Mouse (Mus musculus) small intestine, adult 2 months (tissue): Measurements from ENCODE around the gene Ugt1a1. TPM values are rescaled to one million over a fixed set of nuclear protein-coding genes. Genes with fewer than 3 reads are reported as not detected.

Source experiments
- H3K27ac ChIP-seq: fragments of 200-500 bp; 2 replicates; pipeline ENCODE4 v1.5.1; 2012; ENCODE audit warnings: low read depth, low read length, control low read depth, inconsistent platforms; ENCODE audit not compliant: insufficient read depth
- H3K27me3 ChIP-seq: fragments of 200-500 bp; 2 replicates; pipeline ENCODE4 v1.6.1; 2012; ENCODE audit warnings: mild to moderate bottlenecking, moderate library complexity, low read length, inconsistent platforms; ENCODE audit not compliant: control insufficient read depth, insufficient read depth
- H3K36me3 ChIP-seq: fragments of 200-500 bp; 2 replicates; pipeline ENCODE4 v1.6.1; 2012; ENCODE audit warnings: mild to moderate bottlenecking, low read length, control low read depth, inconsistent platforms; ENCODE audit not compliant: control insufficient read depth, insufficient read depth
- H3K4me1 ChIP-seq: fragments of 200-500 bp; 2 replicates; pipeline ENCODE4 v1.6.1; 2012; ENCODE audit warnings: low read length, inconsistent platforms, mixed read lengths; ENCODE audit not compliant: control insufficient read depth, insufficient read depth, insufficient read length
- H3K4me3 ChIP-seq: fragments of 200-500 bp; 2 replicates; pipeline ENCODE4 v1.5.1; 2012; ENCODE audit warnings: low read depth, mild to moderate bottlenecking, control low read depth, inconsistent platforms, low read length, moderate library complexity
- CTCF ChIP-seq: fragments of 200-500 bp; IDR thresholded peaks from 2 replicates; pipeline ENCODE4 v1.5.1; 2012; ENCODE audit warnings: low read depth, mild to moderate bottlenecking, control low read depth, inconsistent platforms, low read length, moderate library complexity, mixed read lengths; ENCODE audit not compliant: insufficient replicate concordance, insufficient read length; ENCODE audit errors: extremely low read depth
- POLR2A ChIP-seq: fragments of 200-500 bp; IDR thresholded peaks from 2 replicates; pipeline ENCODE4 v1.6.1; 2012; ENCODE audit warnings: low read depth, mild to moderate bottlenecking, control low read depth, inconsistent platforms, low read length, moderate library complexity
- WGBS: fragments of 180-500 bp; shearing (Covaris S2); methylation state at CpG from one replicate; pipeline ENCODE4 v1.1.7; 2018; 5-methylcytosine and 5-hydroxymethylcytosine counted together
- polyA plus RNA-seq: library from polyadenylated mRNA; depleted of rRNA; stranded (reverse); fragments of >200 nt; gene quantifications from 2 replicates; pipeline ENCODE4 v1.2.3, GENCODE M21; 2012

Gene Ugt1a1
- polyA plus RNA-seq, 1 experiment = 88.2 TPM

GRCm38 (mm10) chr1:88254793-88255465 lies 43.2 kb downstream of the Ugt1a1 start:
- peaks cover 2% of the 10 kb centered on the region; the same call in 1 of the 2 replicates for H3K36me3 ChIP-seq
- no peak overlapping the region for H3K4me3 ChIP-seq
- H3K27ac ChIP-seq = no peak overlapping the region
- no peaks in the 10 kb centered on the region for H3K27me3 ChIP-seq
- TF ChIP-seq CTCF = no peak
- no peak for TF ChIP-seq POLR2A
- WGBS = 83% methylated on average over 12 of the region's 12 CpGs
- H3K4me1 ChIP-seq = peaks cover 15% of the 10 kb centered on the region

GRCm38 (mm10) chr1:88255466-88255857 lies 43.7 kb downstream of the Ugt1a1 start:
- Histone ChIP-seq H3K4me1 (peaks cover 19% of the 10 kb centered on the region), H3K27ac (no peak overlapping the region), H3K36me3 (peaks cover 2% of the 10 kb centered on the region; the same call in 1 of the 2 replicates), H3K4me3 (no peak overlapping the region), H3K27me3 (no peaks in the 10 kb centered on the region)
- TF ChIP-seq POLR2A (no peak), CTCF (no peak)
- WGBS = 63% methylated on average over 2 of the region's 2 CpGs

GRCm38 (mm10) chr1:88255989-88256754 lies 44.4 kb downstream of the Ugt1a1 start:
- Histone ChIP-seq H3K27ac (no peak overlapping the region), H3K27me3 (no peaks in the 10 kb centered on the region), H3K4me3 (no peak overlapping the region), H3K4me1 (peaks cover 19% of the 10 kb centered on the region), H3K36me3 (peaks cover 5% of the 10 kb centered on the region)
- no peak for TF ChIP-seq CTCF
- TF ChIP-seq POLR2A = no peak
- 82% methylated on average over 13 of the region's 13 CpGs for WGBS

DNA sequence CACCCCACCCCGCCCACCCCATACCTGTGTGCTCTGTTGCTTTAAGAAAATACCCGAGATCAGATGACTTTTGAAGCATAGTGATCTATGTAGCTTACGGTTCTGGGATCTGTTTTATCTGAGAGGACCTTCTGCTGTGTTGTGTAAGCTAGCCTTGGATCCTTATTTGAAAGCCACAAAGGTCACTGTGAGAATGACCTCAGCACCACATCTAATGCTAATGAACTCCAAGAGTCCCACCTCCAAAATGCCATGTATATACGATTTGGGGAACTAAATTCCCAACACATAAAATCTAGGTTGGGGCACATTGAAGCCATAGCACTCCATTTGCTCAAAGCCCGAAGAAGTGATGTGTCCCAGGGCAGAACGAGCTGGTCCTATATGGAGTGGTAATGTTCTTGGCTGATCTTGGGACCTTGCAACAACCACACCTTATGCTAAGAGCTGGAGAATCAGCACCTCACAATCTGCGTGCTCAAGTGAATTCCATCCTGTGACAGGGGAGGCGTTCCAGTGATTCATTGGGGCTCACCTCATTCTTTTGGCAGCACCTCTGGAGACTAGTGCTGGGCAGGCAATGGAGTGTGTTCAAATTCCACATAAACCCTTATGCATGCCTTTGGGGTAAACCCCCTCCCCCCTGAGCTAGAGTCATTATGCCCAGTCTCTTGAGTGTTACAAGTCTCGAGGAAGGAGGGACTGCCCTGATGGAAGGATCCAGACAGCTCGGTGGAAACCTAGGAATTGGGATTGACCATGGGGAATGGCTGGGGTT lies 45.3 kb downstream of the Ugt1a1 start:
- Histone ChIP-seq H3K27ac (no peak overlapping the region), H3K27me3 (no peaks in the 10 kb centered on the region), H3K36me3 (peaks cover 14% of the 10 kb centered on the region), H3K4me1 (peaks cover 19% of the 10 kb centered on the region), H3K4me3 (no peak overlapping the region)
- no peak for TF ChIP-seq POLR2A
- no peak for TF ChIP-seq CTCF
- 71% methylated on average over 10 of the region's 10 CpGs for WGBS

GRCm38 (mm10) chr1:88257681-88258080 lies 45.9 kb downstream of the Ugt1a1 start:
- Histone ChIP-seq H3K36me3 (peaks cover 20% of the 10 kb centered on the region), H3K27ac (no peak overlapping the region), H3K27me3 (no peaks in the 10 kb centered on the region), H3K4me3 (no peak overlapping the region), H3K4me1 (peaks cover 19% of the 10 kb centered on the region)
- TF ChIP-seq POLR2A (no peak), CTCF (no peak)
- 83% methylated on average over 6 of the region's 6 CpGs for WGBS

DNA sequence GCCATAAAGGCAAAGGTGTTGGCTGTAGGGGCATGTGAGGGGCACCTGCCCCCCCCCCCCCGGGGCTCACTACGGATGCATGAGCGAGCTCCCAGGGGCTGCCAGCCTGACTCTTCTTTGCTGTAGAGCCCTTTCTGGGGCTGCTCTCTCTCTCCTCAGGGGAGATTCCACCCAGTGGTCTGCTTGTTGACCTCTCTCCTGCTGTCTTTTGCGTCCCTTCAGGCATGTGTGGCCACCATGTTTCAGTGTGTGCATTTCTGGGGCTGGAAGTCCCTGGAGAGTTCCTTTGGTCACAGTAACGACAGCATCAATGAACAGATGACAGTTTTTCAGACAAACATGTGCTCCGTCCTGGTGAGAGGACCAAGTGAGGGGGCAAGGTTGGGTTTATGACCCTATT lies 46.6 kb downstream of the Ugt1a1 start:
- 74% methylated on average over 6 of the region's 6 CpGs for WGBS

More for the DNA sequence above, 46.6 kb downstream of the Ugt1a1 start:
- no peak for TF ChIP-seq POLR2A
- TF ChIP-seq CTCF = no peak
- Histone ChIP-seq H3K27me3 (no peaks in the 10 kb centered on the region), H3K4me3 (no peak overlapping the region), H3K36me3 (peaks cover 26% of the 10 kb centered on the region), H3K4me1 (peaks cover 12% of the 10 kb centered on the region), H3K27ac (no peak overlapping the region)
